ENCODE assay signal across 23 mouse cellular contexts in the genomic region with DNA sequence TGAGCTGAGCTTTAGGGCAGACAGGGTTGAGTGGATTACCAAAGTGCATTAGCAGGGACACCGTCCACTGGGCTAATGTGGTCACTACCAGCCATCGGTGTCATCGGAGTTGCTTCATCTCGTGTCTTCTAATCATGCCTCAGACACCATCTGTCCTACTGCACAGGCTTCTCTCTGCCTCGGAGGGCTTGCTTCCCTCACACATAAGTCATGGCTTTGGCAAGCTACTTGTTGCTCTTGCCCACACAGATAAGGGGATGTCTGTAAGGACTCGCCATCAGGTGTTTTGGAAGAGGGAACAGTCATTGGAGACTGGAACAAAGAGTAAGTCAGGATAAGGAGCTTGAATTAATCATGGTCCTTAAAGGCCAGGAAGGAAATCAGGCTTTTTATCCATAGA.
"Had no signal": no experiment of that assay in that cellular context is flagged by ENCODE, and none has a peak within 500 bp of the region (broad histone marks: within the 10 kb centered on the region; RNA-seq: fewer than 3 reads in every experiment).

No protein-coding gene starts in this region.

- H3K36me3 ChIP-seq: heart, embryonic 10.5 days; heart, embryonic 12.5 days; hindbrain, embryonic 13.5 days; hindbrain, embryonic 15.5 days; kidney, embryonic 15.5 days; limb, embryonic 13.5 days; limb, embryonic 15.5 days; liver, embryonic 12.5 days had no signal

- H3K9me3 ChIP-seq: heart, embryonic 10.5 days; hindbrain, embryonic 13.5 days; hindbrain, embryonic 15.5 days; kidney, embryonic 15.5 days; limb, embryonic 13.5 days; limb, embryonic 15.5 days; liver, embryonic 12.5 days had no signal

- H3K4me2 ChIP-seq: heart, embryonic 12.5 days; hindbrain, embryonic 13.5 days; hindbrain, embryonic 15.5 days; kidney, embryonic 15.5 days; limb, embryonic 13.5 days; limb, embryonic 15.5 days; liver, embryonic 12.5 days had no signal

- H3K27ac ChIP-seq: heart, embryonic 10.5 days; hindbrain, embryonic 13.5 days; hindbrain, embryonic 15.5 days; hindbrain, postnatal 0 days; kidney, embryonic 15.5 days; kidney, postnatal 0 days; limb, embryonic 13.5 days; limb, embryonic 15.5 days; liver, embryonic 12.5 days had no signal

- DNase-seq: gastrocnemius, postnatal 14 days; gastrocnemius, postnatal 36 days; heart, adult 18-20 months; heart, postnatal 10 days; kidney, adult 11 months; kidney, adult 2 months; kidney, adult 9 months; kidney, postnatal 14 days; kidney, postnatal 36 days; layer of hippocampus, adult 9-11 months; layer of hippocampus, postnatal 36 days; left cerebral cortex, postnatal 4 days had no signal

- H3K27me3 ChIP-seq: heart, embryonic 12.5 days; hindbrain, embryonic 13.5 days; hindbrain, embryonic 15.5 days; kidney, embryonic 15.5 days; limb, embryonic 13.5 days; limb, embryonic 15.5 days; liver, embryonic 12.5 days had no signal

- H3K4me3 ChIP-seq: heart, embryonic 10.5 days; heart, embryonic 12.5 days; hindbrain, embryonic 13.5 days; hindbrain, embryonic 15.5 days; kidney, embryonic 15.5 days; limb, embryonic 13.5 days; limb, embryonic 15.5 days; liver, embryonic 12.5 days had no signal

- H3K4me1 ChIP-seq: hindbrain, embryonic 13.5 days; hindbrain, embryonic 15.5 days; kidney, embryonic 15.5 days; limb, embryonic 13.5 days; limb, embryonic 15.5 days; liver, embryonic 12.5 days had no signal

- ATAC-seq: hindbrain, postnatal 0 days; intestine, embryonic 16.5 days; liver, embryonic 12.5 days had no signal

- H3K9ac ChIP-seq: heart, embryonic 12.5 days; hindbrain, embryonic 13.5 days; hindbrain, embryonic 15.5 days; kidney, embryonic 15.5 days; limb, embryonic 13.5 days; limb, embryonic 15.5 days; liver, embryonic 12.5 days had no signal
